Mouse (Mus musculus): Measurements from ENCODE around the gene Pilrb2.
"Not testable (repeated sequence)": the region's sequence is repeated elsewhere in the genome, so short reads cannot be mapped to it uniquely, and the experiment has no call there.

The Pilrb2 gene

GRCm38 (mm10) chr5:137871644-137872380, at the start of gene Pilrb2:
Pilrb2 (minus strand) TSS chr5:137871815.
- DNase-seq, result not testable (repeated sequence)

DNA sequence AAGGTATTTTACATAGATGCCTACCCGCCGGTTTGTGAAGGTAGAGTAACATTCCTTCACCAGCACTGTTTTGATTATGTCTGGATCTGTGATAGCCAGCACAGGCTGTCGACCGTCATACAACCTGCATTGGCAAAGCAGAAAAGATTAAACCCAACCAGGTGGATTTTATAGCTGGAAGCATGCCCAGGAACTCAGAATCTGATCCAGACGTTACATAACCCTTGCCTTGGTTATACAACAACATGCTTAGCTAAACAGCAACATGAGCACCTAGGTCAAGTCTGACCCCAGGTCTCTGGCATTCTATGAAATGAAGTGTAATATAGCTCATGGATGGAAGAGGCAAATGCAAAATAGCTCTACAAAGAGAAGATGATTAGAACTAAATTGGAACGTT, 43.9 kb upstream of the Pilrb2 start:
- DNase-seq, result no peak

DNA sequence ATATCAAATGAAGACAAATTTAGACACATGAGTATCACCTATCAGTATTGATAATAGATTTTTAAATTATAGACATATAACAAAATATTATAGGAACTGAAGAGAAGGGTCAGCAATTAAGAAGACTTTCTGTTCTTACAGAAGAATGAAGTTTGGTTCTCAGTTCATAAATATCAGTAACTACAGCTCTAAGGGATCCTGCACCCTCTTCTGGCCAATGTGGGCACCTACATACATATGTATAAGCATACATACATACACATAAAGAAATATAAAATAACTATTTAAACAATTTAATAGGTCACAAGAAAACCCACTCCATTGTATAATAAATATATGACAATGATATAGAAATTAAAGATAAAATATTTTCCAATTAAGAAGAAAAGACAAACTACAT, 42.9 kb upstream of the Pilrb2 start:
- DNase-seq, result no peak

- no peak for DNase-seq
Observed at GRCm38 (mm10) chr5:137909564-137910262, 38.1 kb upstream of the Pilrb2 start.

GRCm38 (mm10) chr5:137897812-137898211, 26.2 kb upstream of the Pilrb2 start:
- no peak for DNase-seq

DNA sequence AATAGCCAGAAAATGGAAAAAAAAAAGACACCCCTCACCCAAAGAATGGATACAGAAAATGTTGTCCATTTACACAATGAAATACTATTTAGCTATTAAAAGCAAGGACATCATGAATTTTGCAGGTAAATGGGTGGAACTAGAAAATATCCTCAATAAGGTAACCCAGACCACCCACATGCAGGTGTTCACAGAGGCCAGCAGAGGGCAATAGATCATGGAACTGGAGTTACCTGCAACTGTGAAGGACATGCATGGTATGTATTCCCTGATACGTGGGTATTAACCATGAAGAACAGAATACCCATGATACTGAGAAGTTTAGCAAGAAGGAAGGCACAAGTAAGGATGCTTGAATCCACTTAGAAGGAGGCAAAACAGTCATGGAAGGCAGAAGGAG, 21.3 kb upstream of the Pilrb2 start:
- DNase-seq, result peak; percentile 13

DNA sequence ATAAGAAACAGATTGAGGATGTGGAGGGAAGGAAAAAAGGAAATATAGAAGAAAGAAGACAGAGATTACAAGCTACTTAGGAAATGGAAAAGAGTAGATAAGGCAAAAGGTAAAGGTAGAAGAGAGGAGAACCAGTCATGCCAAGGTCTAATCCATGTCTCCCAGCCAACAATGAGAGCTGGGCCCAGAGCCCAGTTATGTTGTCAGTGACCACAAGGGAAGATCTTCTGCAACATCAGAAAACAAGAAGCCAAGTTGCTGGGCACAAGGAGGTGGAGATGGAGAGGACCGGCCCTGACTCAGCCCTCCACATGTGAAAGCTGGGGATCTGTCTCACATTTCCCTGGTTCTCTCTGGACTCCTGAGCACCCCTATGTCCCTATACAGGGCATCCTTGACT, 16.1 kb upstream of the Pilrb2 start:
- no peak for DNase-seq

DNA sequence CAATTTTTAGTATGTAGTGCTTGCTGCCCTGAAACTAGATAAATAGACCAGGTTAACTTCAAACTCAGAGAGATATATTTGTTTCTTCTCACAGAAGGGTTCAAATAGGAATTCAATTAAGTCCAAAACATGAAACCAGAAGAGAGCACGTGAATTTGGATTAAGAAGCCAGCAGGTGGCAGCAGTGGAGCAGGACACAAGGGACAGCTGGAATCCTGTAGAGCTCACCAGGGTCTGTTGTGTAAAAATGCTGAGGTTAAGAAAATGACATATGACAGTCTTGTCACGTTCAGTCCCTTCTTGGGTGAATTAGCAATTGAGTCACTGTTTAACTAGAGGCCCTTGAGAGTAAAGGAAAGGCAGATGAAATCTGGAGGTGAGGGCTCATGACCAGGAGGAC, 14.3 kb upstream of the Pilrb2 start:
- peak; percentile 72 for DNase-seq

GRCm38 (mm10) chr5:137883345-137883744, 11.7 kb upstream of the Pilrb2 start:
- DNase-seq, result no peak

DNA sequence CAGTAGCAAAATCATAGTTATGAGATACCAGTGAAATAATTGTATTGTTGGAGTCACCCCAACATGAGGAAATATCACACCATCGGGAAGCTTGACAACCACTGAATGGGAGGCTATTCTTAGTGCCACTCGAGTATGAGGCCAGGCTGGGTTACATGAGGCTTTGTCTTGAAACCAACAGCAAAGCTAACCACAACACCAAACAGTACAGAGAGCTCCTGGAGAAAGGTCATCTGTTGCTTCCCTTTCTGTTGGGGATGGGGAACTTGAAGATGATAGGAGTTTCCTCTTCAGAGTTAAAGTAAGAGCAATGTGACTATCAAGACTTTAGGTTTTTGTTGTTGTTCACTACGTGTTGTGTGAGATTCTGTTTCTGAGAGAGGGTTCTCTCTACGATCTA, 11.3 kb upstream of the Pilrb2 start:
- no peak for DNase-seq

GRCm38 (mm10) chr5:137877860-137878259, 6.2 kb upstream of the Pilrb2 start:
- DNase-seq, result peak; percentile 27

DNA sequence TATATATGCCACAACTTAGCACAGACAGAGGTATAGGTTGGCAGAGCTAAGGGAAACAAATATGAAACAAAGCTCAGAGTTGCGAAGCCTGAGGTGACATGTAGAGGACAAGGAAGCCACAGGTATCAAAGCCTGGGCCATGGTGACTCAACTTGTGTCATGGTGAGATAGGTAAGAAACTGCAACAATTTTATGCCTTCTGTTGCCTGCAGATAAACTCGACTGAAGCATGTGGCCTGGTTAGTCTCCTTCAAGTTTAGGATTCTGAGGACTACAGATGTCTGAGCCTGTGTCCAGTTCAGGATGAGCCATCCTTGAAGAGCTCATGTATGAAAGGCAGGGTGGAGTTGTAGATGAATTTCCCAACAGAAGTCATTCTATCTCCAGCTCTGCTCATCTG, 3.4 kb upstream of the Pilrb2 start:
- no peak for DNase-seq

DNA sequence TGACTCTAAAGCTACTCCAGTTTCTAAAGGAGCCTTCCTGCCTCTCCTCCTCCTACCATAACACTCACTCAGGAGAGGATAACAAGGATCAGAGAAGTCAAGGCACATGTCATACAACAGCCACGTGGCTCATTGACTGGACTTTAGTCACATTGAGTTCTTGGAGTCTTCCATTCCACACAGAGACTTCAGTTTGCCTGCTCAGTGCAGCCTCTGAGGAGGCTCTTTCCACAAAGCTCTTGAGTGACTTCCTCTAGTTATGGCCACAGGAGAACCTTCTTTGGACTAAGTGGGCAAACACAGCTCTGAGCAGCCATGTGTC, 727 bp upstream of the Pilrb2 start:
- not testable (repeated sequence) for DNase-seq

DNA sequence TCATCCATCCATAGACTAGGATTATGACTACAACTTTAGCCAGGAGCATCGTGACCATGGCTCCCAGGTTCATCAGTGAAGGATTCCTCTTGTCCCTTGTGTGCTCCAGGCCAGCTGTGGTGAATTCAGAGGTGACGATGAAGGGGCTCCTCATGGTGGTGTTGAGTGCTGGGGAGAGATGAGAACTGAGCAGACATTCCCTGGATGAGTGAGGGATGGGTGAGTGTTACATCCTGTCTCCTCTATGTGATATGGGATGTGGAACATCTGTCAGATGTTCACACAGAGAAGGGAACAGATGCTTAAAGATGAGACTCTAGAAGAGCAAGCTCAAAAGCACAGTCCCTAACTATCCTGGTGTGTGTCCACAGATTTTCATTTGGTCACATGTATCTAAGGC, 3.0 kb downstream of the Pilrb2 start:
- DNase-seq, result not testable (repeated sequence)

GRCm38 (mm10) chr5:137864008-137864407, 7.6 kb downstream of the Pilrb2 start:
- DNase-seq, result not testable (repeated sequence)

- not testable (repeated sequence) for DNase-seq
Observed at GRCm38 (mm10) chr5:137857960-137858710, 13.5 kb downstream of the Pilrb2 start, which contains the start of gene Pilrb1. Pilrb1 (minus strand) TSS chr5:137858106.

- DNase-seq, result not testable (repeated sequence)
Observed at GRCm38 (mm10) chr5:137856870-137857269, 14.7 kb downstream of the Pilrb2 start.

- not testable (repeated sequence) for DNase-seq
Observed at GRCm38 (mm10) chr5:137854907-137855306, 16.7 kb downstream of the Pilrb2 start.

DNA sequence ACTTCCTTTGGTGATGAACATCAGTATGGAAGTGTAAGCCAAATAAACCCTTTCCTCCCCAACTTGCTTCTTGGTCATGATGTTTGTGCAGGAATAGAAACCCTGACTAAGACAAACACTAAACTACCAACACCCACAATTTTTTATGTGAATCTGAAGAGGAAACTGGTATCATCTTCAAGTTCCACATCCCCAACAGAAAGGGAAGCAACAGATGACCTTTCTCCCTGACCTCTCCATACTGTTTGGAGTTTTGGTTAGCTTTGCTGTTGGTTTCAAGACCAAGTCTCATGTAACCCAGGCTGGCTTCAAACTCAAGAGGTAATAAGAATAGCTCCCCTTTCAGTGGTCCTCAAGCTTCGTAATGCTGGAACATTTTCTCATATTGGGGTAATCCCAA, 21.3 kb downstream of the Pilrb2 start:
- DNase-seq, result not testable (repeated sequence)

DNA sequence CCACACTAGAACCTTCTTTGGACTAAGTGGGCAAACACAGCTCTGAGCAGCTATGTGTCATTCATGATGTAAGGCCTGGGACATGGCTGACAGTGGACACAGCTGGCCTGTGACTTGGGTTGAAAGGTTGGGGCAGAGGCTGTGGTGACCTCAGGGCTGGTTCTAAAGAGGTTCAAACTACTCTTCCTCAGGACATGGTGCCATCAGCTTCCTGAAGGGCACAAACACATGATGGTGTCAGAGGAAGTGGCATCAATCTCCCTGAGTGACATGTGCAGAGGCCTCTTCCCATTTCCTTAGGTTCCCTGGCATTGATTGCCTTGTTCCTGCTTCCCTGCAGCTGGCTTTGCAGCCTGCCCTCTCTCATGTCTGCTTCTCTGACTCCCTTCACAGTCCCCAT, 34.5 kb downstream of the Pilrb2 start:
- DNase-seq, result not testable (repeated sequence)

DNA sequence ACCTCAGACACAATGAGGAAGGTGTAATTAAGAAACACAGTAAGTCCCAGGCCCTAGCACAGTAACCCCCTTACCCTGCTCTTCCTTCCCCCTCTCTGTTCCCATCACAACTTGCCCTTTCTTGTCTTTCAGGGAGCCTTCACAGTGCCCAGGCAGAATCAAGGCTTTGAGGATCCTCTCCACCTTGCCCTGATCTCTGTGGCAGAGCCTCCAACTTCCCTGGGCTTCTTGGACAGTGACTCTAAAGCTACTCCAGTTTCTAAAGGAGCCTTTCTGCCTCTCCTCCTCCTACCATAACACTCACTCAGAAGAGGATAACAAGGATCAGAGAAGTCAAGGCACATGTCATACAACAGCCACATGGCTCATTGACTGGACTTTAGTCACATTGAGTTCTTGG, 35.0 kb downstream of the Pilrb2 start:
- no peak for DNase-seq

GRCm38 (mm10) chr5:137835966-137836520, 35.6 kb downstream of the Pilrb2 start, which contains the start of gene Pilra:
Pilra (minus strand) TSS chr5:137836281.
- DNase-seq, result not testable (repeated sequence)

- no peak for DNase-seq
Observed at GRCm38 (mm10) chr5:137833500-137833899, 38.1 kb downstream of the Pilrb2 start.

Data from retina, postnatal 1 day (tissue).